Mouse (Mus musculus) lung, postnatal 0 days (tissue): Measurements from ENCODE around the gene Laptm4a. TPM values are rescaled to one million over a fixed set of nuclear protein-coding genes. Genes with fewer than 3 reads are reported as not detected.
"Not testable (repeated sequence)": the region's sequence is repeated elsewhere in the genome, so short reads cannot be mapped to it uniquely, and the experiment has no call there.

Experiments used
- ATAC-seq: fragments of 200-750 bp; cut with Nextera tagmentation; 2 replicates; pipeline ENCODE4 v1.8.0; 2017; ENCODE audit warnings: moderate library complexity
- DNase-seq: peaks from one replicate; pipeline ENCODE4 v3.0.0-alpha.2; 2016; ENCODE audit warnings: low spot score
- H3K27ac ChIP-seq: fragments of 300-500 bp; sonication (generic); 2 replicates; pipeline ENCODE4 v1.5.1; 2014; ENCODE audit warnings: antibody characterized with exemption, mild to moderate bottlenecking, low read length, mixed read lengths
- H3K27me3 ChIP-seq: fragments of 300-500 bp; sonication (generic); replicated peaks from 2 replicates; pipeline ENCODE4 v1.6.1; 2014; ENCODE audit warnings: low read length, mixed read lengths; ENCODE audit not compliant: insufficient read depth
- H3K36me3 ChIP-seq: fragments of 300-500 bp; sonication (generic); 2 replicates; pipeline ENCODE4 v1.6.1; 2014; ENCODE audit warnings: low read length, mixed read lengths; ENCODE audit not compliant: insufficient read depth
- H3K4me1 ChIP-seq: fragments of 300-500 bp; sonication (generic); 2 replicates; pipeline ENCODE4 v1.6.1; 2014; ENCODE audit warnings: antibody characterized with exemption, low read depth, low read length, mixed read lengths; ENCODE audit not compliant: insufficient read depth
- H3K4me2 ChIP-seq: fragments of 300-500 bp; sonication (generic); replicated peaks from 2 replicates; pipeline ENCODE4 v1.6.1; 2014; ENCODE audit warnings: low read depth, mild to moderate bottlenecking, low read length, moderate library complexity, mixed read lengths
- H3K4me3 ChIP-seq: fragments of 300-500 bp; sonication (generic); 2 replicates; pipeline ENCODE4 v1.5.1; 2014; ENCODE audit warnings: low read depth, low read length
- H3K9ac ChIP-seq: fragments of 300-500 bp; sonication (generic); replicated peaks from 2 replicates; pipeline ENCODE4 v1.6.1; 2014; ENCODE audit warnings: low read depth, mild to moderate bottlenecking
- H3K9me3 ChIP-seq: fragments of 300-500 bp; sonication (generic); 2 replicates; pipeline ENCODE4 v1.6.1; 2016; ENCODE audit warnings: low read length, mixed read lengths
- CTCF ChIP-seq: IDR thresholded peaks from 2 replicates; pipeline ENCODE4 v1.5.1; 2016; ENCODE audit warnings: antibody characterized with exemption, mild to moderate bottlenecking
- EP300 ChIP-seq: IDR thresholded peaks from 2 replicates; pipeline ENCODE4 v1.6.1; 2016; ENCODE audit warnings: antibody characterized with exemption, mild to moderate bottlenecking, control low read depth
- WGBS: fragments of 180-500 bp; shearing (Covaris S2); extraction: QIAGEN DNeasy Blood & Tissue Kit; methylation state at CpG from one replicate; pipeline ENCODE4 v1.1.7; 2014; 5-methylcytosine and 5-hydroxymethylcytosine counted together
- polyA plus RNA-seq: library from polyadenylated mRNA; unstranded; fragments of >200 nt; fragmentation: Nextera tagmentation; extraction: Ambion mirVana; gene quantifications from 2 replicates; pipeline ENCODE4 v1.2.1, GENCODE M21; 2015

Gene Laptm4a
- polyA plus RNA-seq, 1 experiment from 2014 or later = 467 TPM

DNA sequence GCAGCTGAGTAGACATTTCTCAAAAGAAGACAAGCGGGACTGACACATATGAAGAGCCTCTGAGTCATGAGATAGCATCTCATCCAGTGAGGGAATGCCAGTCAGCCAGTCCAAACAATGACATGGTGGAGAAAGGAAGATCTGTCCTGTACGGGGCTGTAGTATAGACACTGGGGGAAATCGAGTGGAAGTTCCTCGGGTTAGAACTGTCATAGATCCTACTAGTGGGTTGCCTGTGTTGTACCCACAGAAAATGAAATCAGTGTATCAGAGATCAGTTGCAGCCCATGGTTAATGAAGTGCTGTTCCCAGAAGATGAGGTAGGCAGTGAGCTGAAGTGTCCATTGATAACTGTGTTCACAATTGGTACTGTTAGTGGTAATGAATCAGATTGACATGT lies 7.3 kb downstream of the Laptm4a start:
- Histone ChIP-seq H3K4me3 (no peak overlapping the region), H3K9me3 (no peaks in the 10 kb centered on the region), H3K27ac (no peak overlapping the region), H3K36me3 (peaks cover 5% of the 10 kb centered on the region; the same call in 1 of the 2 replicates), H3K4me1 (peaks cover 4% of the 10 kb centered on the region; the same call in 1 of the 2 replicates), H3K27me3 (no peaks in the 10 kb centered on the region), H3K4me2 (no peak overlapping the region), H3K9ac (no peak overlapping the region)
- TF ChIP-seq CTCF (no peak), EP300 (no peak)
- ATAC-seq = no peak
- no peak for DNase-seq
- WGBS = 67% methylated on average over 4 of the region's 4 CpGs

DNA sequence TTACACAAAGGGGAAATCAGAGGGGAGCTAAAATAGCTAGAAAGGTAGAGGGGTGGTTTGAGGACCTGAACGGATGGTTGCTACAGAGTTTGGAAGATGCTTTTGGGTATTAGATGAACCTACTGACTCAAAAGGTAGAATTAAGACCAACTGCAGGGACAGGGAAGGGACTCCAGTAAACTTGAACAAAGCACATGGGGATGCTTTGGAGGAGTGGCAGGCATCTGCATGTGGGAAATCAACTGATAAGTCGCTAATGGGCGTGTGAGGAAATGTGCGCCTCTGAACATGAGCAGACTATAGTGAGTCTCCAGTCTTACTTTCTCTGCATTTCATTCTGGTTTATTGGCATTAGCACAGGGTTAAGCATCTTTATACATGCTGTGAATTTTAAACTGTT lies 9.6 kb downstream of the Laptm4a start:
- DNase-seq (no peak), ATAC-seq (no peak)
- Histone ChIP-seq H3K36me3 (peaks cover 10% of the 10 kb centered on the region; the same call in 1 of the 2 replicates), H3K4me1 (peaks cover 2% of the 10 kb centered on the region; the same call in 1 of the 2 replicates), H3K9me3 (no peaks in the 10 kb centered on the region), H3K4me2 (no peak overlapping the region), H3K27me3 (no peaks in the 10 kb centered on the region), H3K9ac (no peak overlapping the region), H3K27ac (no peak overlapping the region), H3K4me3 (no peak overlapping the region)
- TF ChIP-seq EP300 = no peak
- TF ChIP-seq CTCF = no peak
- WGBS = 74% methylated on average over 4 of the region's 4 CpGs

GRCm38 (mm10) chr12:8935349-8935748 lies 13.9 kb downstream of the Laptm4a start:
- no peak overlapping the region for H3K4me2 ChIP-seq
- no peak overlapping the region for H3K27ac ChIP-seq
- peaks cover 20% of the 10 kb centered on the region for H3K36me3 ChIP-seq
- no peak for TF ChIP-seq CTCF
- no peak for TF ChIP-seq EP300
- peak; percentile 54 for ATAC-seq
- H3K4me3 ChIP-seq = no peak overlapping the region
- 49% methylated on average over 5 of the region's 5 CpGs for WGBS
- H3K9me3 ChIP-seq = no peaks in the 10 kb centered on the region
- H3K27me3 ChIP-seq = no peaks in the 10 kb centered on the region
- DNase-seq = peak; percentile 49
- H3K4me1 ChIP-seq = no peaks in the 10 kb centered on the region; the same call in 1 of the 2 replicates
- H3K9ac ChIP-seq = no peak overlapping the region

- peak; percentile 57 for TF ChIP-seq CTCF
- H3K27ac ChIP-seq, H3K9me3 ChIP-seq, H3K27me3 ChIP-seq, DNase-seq, H3K4me2 ChIP-seq, H3K9ac ChIP-seq, H3K4me1 ChIP-seq, ATAC-seq, H3K4me3 ChIP-seq: not testable (repeated sequence)
- 68% methylated on average over 4 of the region's 4 CpGs for WGBS
- H3K36me3 ChIP-seq = peaks cover 20% of the 10 kb centered on the region
These were observed 14.7 kb downstream of the Laptm4a start for GRCm38 (mm10) chr12:8936210-8936609.

GRCm38 (mm10) chr12:8939490-8939889 lies 18.0 kb downstream of the Laptm4a start:
- Histone ChIP-seq H3K36me3 (peaks cover 15% of the 10 kb centered on the region), H3K9ac (no peak overlapping the region), H3K4me1 (no peaks in the 10 kb centered on the region), H3K27me3 (no peaks in the 10 kb centered on the region), H3K4me2 (no peak overlapping the region), H3K4me3 (no peak overlapping the region), H3K9me3 (no peaks in the 10 kb centered on the region), H3K27ac (no peak overlapping the region)
- TF ChIP-seq CTCF (no peak), EP300 (no peak)
- DNase-seq (no peak), ATAC-seq (no peak)
- 96% methylated on average over 4 of the region's 4 CpGs for WGBS

DNA sequence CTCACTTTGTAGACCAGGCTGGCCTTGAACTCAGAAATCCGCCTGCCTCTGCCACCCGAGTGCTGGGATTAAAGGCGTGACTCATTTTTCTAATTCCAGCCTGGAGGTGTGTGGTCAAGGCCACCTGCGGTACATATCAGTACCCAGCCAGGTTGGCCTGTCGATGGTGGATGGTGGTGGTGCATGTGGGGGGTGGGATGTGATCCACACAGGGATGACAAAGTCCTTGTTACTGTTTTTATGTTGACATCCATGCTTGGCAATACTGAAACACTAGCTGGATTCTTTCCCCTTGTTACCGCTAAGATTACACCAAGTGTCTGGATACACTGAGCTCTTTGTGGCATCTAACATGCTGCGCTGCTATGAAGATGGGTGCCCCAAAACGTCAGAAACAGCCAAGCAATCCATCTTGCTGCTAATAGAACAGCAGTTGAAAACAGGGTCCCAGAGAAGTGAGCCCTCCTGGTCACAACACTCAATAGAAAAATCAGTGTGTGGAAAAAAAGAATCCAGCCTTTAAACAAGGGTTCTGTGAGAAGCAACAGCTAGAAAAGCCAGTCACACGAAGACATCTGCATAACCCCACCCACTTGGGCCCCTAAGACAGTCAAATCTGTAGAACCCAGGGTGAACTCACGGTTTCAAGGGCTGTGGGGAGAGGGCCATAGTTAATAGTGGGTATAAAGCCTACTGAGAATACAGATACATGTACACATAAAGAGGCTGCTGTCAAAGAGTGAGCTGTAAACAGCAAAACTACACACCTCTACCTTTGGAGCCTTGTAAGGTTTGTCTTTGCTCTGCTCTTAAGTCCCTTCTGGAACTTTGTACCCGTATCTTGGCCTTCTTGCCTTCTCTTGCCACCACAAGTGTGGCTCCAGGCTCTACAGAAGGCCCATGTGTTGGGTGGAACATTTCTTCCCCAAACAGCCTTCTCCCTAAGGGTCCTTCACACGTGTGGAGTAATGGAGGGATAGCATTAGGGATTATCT lies 18.8 kb downstream of the Laptm4a start:
- Histone ChIP-seq H3K9me3 (no peaks in the 10 kb centered on the region), H3K36me3 (peaks cover 15% of the 10 kb centered on the region), H3K4me1 (no peaks in the 10 kb centered on the region), H3K4me2 (no peak overlapping the region), H3K27ac (no peak overlapping the region), H3K9ac (no peak overlapping the region), H3K27me3 (no peaks in the 10 kb centered on the region), H3K4me3 (no peak overlapping the region)
- ATAC-seq (no peak), DNase-seq (no peak)
- TF ChIP-seq EP300 (no peak), CTCF (no peak)
- WGBS = 65% methylated on average over 12 of the region's 12 CpGs
